Mouse (Mus musculus): ENCODE data around the gene Gna14.

DNA sequence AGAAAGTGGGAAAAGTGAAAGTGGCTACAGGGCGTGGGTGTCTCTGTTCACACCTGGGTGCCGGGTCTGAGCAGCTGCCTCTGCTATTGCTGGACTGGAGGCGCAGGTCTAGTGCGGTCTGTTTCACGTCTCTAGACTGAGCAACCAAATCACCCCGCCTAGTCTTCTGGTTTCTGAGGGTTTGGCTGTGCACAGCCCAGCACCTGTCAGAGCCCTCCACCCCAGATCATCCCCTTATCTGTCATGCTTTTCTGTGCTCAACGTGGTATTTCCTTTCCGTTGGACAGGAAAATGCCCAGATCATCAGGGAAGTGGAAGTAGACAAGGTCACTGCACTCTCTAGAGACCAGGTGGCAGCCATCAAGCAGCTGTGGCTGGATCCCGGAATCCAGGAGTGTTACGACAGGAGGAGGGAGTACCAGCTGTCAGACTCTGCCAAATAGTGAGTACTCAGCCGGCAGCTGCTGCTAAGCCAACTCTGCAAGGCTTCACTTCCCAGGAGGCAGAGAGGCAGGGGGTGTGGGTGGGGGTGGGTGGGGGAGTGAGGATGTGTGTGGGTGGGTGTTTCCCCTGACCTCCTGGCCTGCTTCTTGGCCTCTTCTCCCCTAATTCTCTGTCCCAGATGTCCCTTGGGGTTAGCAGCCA, 163.2 kb downstream of the Gna14 start:
- TF ChIP-seq USF2 (IDR thresholded peaks at IDR 0.05; ENCODE audit: borderline replicate concordance in 1 of 2, insufficient read depth in 1 of 2, low read depth in 1 of 2, low read length in 2 of 2) (no peak), CTCF (IDR thresholded peaks at IDR 0.05 in 2 of 3, conservative IDR thresholded peaks at IDR 0.05 in 1 of 3; ENCODE audit: control insufficient read depth in 1 of 3, insufficient read depth in 1 of 3, low read depth in 2 of 3, low read length in 3 of 3, poor library complexity in 1 of 3, severe bottlenecking in 1 of 3) (no peak), MXI1 (IDR thresholded peaks at IDR 0.05; ENCODE audit: low read depth, low read length) (no peak), EP300 (IDR thresholded peaks at IDR 0.05; ENCODE audit: low read depth in 1 of 2, low read length in 2 of 2) (no peak), MAFK (IDR thresholded peaks at IDR 0.05; ENCODE audit: borderline replicate concordance, low read depth, low read length) (no peak), ZMIZ1 (IDR thresholded peaks at IDR 0.05; ENCODE audit: low read depth, low read length) (no peak), CHD1 (IDR thresholded peaks at IDR 0.05; ENCODE audit: low read depth, low read length) (no peak), MYB (IDR thresholded peaks at IDR 0.05; ENCODE audit: low read depth, low read length) (no peak), E2F4 (IDR thresholded peaks at IDR 0.05; ENCODE audit: borderline replicate concordance, low read depth, low read length) (no peak), POLR2A (IDR thresholded peaks at IDR 0.05; ENCODE audit: control insufficient read depth in 1 of 2, insufficient read depth in 1 of 2, low read depth in 1 of 2, low read length in 2 of 2, poor library complexity in 1 of 2) (no peak), POLR2AphosphoS5 (IDR thresholded peaks at IDR 0.05; ENCODE audit: borderline replicate concordance, low read depth, low read length) (no peak), JUND (IDR thresholded peaks at IDR 0.05; ENCODE audit: low read depth, low read length) (no peak), USF1 (IDR thresholded peaks at IDR 0.05; ENCODE audit: low read depth, low read length) (no peak)
